Mouse (Mus musculus): ENCODE results near the gene Mgat1.

The Mgat1 gene

DNA sequence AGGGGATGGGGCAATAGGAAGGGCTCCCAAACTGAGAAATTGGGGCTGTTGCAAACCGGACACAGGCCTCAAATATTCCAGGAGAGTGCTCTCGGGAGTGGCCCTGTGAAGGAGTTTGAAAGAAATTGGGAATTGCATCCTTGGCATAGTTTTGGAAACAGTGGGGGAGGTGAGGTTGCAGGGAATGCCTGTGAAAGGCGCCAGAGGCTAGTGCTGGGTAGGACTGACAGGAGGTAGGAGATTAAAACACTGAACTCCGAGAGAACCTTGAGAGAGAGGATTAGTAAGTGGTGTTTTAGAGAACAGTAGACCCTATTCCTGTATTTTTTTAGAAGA is 572 bp downstream of the Mgat1 start:
- under 1% methylated on average over 4 of the region's 4 CpGs for WGBS

DNA sequence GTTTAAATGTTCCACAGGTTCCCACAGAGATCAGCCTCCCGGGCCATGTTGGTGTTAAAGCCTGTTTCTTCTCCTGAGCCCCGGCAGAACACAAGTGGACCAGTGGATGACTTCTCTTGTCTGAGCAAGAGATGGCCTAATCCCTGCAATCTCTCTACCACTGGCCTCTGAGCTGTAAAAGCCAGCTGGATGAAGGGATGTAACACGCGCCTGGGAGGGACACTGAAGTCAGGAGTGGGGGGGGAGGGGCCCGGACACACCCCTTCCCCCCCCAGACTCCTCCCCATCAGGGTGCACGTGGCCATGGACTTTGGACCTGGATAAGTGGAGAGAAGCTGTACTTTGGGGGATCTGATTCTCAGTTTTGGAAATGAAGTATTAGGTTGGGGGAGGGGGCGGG is 1.2 kb downstream of the Mgat1 start:
- WGBS, result 22% methylated on average over 7 of the region's 7 CpGs

DNA sequence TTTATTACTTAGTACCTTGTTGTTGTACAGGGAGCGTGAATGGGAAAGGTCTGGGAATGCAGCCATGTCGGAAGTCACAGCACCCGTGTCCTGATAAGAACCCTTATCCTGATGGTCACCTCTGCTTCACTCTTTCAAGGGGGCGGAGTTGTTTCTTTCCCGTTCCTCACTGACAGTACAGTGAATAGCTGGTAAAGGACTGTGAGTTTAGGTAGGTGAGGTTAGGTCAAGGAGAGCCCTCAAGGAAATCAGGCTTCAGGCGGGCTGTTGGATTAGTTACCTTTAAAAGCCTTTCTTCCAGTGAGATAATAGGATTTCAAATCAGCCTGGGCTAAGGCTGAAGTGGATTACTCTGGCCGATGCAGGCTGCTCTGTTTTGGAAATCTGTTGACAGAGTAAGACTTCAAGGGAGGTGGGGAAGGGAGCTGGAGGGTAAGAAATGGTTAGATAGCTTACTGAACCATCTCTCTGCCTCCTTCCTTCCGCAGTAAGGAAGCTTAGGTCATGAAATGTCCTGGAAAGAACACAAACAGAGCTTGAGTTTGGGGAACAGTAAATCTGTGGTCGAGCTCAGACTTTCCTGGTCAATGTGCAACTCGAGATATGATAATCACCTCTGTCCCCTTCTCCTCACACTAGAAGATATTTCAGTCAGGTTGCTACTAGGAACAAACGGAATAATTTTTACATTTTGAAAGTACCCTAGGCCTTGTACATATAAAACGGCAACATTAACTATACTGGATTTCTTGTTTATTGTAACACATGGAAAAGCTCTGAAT is 1.8 kb downstream of the Mgat1 start:
- WGBS, result 38% methylated on average over 12 of the region's 12 CpGs

DNA sequence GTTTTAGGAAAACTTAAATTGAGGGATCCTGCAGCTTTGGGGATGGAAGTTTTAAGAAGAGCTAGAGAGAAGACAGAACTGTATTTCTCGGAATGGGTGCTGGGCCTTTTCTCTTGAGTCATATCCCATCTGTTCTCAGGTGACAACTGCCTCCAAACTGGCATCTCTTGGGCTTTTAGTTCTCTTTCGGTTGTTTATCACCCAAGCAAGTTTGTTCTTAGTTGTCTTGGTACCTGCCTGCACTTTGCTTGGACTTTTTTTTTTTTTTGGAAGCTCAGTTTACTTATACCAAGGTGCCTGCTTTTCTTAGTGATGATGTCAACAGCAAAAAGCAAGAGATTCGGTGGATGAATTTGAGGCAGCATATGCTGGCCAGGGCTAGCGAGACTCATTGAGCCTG is 2.5 kb downstream of the Mgat1 start:
- WGBS, result 50% methylated on average over 4 of the region's 4 CpGs

DNA sequence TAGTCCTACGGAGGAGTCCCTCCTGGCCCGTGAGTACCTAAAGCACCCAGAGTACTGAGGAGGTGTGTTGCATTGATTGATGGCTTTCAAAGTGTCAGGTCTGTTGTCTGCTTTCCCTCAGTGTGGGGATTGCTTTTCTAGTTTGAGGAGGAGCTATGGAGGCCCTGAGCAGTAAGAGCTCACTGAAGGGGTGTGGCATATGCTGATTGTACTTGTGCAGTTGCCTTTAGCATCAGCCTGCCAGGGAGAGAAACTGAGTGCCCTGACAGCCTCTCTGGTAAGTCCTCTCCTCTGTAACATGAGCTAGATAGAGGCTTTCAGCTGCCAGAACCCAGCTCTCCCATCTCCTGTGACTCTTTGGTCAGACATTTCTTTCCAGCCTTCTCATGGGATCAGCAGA is 3.3 kb downstream of the Mgat1 start:
- WGBS, result 90% methylated on average over 2 of the region's 2 CpGs

DNA sequence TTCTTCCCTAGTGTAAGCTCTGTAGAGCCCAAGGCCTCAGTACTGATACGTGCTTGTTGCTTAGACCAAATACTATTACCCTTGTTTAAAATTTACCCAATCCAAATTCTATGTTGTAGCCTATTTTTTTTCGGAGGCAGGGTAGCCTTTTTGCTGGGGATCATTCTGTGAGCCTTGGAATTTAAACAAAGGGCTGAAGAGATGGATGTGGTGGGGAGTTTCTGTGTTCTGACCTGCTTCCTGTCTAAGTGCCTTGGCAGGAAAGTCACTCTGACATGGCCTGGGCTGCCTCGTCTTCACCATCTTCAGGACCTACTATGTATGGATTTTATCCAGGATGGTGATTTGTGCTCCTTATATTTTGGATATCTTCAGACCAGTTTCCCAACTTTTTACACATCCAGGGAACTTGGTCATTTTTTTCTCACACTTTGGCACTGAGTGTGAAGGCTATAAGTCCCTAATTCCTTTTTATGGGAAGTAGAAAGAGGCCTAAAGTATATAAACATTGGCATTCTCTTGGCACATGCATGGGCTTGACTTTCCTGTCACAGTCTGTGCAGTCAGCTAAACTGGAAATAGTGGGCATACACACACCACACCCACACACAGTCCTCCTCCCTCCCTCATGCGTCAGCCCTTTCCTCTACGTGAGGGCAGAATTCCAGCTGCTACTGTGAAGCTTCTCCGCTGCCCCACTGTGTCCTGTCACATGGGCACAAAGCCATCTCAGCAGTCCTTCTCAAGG is 4.4 kb downstream of the Mgat1 start:
- 43% methylated on average over 6 of the region's 6 CpGs for WGBS

DNA sequence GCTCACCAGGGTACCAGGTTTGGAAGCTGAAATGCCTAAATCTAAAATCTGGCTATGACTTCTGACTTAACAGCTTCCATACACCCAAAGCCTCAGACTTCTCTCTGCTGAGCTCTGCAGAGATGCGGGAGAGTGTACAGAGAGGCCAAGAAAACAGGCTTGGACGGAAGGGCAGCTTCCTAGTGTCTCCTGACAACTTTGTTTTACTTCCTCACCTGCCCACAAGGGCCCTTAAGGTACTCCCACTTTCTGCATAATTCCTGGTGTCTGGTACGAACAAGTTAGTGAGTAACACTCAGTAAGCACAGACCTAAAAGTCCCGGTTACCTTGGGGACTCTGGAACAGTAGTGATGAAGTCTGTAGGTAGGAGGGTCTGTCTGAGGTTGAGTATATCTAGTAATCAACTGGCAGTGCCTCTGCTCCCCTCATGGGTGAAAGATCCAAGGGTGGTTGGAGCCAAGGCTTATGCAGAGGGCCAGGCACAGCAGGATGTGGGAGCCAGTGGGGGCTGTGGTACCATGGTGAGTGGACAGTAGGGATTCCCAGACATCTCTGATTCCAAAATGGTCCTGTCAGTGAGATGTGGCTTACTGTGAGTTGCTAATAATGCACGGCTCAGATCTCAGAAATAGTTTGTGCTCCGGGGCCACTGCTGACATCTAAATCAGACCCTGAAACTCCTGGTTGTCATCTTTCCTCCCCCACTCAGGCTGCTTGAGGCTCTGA is 5.1 kb downstream of the Mgat1 start:
- 53% methylated on average over 6 of the region's 6 CpGs for WGBS

DNA sequence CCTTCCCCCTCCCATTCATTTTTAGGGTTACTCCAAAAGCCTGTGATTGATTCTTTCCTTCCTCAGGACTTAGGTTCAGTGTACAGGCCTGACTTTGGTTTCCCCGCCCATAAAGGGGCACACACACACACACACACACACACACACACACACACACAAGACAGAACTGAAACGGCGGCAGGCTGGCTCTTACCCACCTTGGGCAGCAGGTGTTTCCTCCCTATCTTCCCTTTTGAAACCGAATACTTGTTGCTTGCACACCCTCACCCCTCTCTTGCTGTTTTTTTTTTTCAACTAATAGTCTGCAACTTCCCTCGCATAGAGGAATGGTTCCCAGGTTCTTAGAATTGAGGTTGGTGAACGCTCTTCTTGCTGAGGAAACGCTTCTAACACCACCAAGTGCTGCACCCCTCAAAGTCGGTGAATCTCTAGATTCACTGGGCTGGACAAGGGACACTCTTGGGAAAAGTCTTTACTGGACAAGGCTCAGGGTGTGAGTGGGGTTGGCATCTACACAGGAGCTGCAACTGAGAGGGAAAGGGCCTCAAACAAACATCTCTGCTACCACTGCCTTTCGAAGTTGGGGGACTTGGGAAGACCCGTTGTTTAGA is 5.9 kb downstream of the Mgat1 start:
- WGBS, result 34% methylated on average over 10 of the region's 10 CpGs

DNA sequence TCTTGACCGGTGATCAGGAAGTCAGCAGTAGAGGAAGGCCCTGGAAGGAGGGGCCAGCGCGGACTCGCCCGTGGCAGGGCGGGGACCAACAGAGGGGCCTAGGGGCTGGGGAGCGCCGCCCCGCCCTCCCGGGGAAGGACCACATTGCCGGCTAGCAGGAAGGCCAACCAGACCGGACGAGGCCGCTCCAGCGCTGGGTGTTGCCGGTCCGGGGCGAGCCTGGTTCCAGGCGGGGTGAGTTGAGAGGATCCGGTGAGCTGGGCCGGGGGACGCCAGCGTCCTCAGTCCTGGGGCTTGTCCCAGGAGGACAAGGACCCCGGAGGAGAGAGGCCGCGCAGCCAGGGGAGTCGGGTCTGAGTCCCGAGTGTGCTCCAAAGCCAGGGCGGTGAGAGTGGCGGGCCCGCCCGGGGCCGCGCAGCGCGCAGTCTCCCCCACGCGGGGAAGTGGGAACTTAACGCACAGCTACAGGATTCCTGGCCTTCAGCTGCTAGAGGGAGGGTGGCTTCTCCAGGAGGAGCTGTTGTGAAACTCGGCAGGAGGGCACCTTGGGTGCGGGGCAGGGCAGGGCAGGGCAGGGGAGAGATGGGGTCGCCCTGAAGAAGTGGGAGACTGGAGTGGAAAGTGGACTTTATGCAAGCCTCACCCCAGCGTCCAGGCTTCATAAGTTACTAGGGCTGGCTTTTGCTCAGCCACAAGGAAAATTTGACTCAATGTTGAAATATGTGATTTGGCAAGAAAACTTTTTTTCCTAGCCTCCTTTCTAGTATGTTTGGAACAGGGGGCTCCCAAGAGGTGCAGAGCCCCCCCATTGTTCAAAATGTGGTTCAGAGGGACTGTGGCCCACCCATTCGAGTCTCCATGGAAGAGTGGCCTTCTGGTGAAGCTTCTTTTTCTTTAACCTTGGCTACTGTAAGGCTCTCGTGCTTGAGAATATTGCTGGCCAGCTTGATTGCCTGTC is 6.7 kb downstream of the Mgat1 start:
- 3% methylated on average over 45 of the region's 45 CpGs for WGBS

DNA sequence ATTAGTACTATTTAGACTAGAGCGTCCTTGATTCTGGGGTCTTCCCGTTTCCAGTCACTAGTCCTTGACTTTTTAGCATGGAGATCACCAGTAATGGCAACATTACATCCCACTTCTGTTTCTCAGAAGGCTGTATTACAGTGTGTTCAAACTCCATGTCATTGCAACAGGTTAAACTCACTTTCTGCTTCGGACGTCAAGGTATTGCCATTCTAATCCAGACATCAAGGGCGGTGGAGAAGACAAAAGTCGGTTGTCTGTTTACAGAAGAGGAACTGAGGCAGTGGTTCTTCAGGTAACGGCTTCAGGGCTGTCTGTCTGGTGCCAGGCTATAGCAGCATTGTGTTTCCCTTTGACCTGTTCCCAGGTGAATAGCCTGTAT is 7.4 kb downstream of the Mgat1 start:
- 69% methylated on average over 7 of the region's 7 CpGs for WGBS

DNA sequence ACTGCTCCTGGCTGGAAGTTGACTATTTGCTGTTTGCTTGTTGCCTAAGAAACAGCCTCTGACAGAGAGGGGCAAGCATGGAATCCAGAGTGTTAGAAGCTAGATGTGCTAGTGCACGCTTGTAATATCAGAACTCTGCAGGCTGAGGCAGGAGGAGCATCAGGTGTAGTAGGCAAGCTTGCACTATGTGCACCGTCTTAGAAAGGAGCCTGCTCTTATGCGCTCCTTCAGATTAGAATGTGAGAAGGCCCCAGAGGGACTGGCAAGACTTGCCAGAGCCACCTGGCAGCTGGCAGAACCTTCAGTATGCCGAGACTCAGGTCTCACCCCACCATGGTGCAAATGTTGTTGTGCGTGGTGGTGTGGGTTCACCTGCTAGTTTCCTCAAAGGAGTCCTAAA is 8.1 kb downstream of the Mgat1 start:
- WGBS, result 81% methylated on average over 5 of the region's 5 CpGs

DNA sequence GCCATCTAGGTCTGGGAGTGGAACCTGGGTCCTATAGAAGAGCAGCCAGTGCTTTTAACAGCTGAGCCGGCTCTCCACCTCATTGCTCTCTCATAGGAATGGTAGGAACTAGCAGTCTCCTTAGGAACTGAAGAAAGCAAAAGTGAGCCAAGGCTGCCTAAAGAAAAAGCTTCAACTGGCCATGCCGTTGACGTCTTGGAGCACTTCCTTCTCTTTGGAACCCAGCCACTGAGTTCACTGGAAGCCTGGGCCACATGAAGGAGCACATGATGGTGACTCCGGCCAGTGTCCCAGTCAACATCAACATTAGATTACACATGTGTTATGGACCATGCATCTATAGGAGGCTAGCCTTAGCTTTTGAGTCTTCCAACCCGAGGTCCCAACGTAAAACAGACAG is 9.0 kb downstream of the Mgat1 start:
- 73% methylated on average over 6 of the region's 6 CpGs for WGBS

DNA sequence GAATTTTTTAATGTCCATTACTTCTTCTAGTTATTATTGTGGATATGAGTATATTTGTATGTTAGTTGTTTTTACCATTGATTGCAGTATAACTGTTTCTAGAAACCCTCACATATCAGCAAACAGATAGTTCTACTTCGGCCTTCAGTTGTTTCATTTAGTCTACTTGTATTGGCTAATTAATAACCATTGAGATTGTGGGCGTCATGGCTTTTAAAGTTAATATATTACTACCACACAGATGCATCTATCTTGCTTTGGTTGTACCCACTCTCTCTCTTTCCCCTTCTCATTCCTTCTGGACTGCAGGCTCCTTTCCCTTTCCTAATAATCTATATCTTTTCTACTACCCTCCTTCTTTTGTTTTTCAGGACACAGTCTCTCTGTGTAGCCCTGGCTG is 15.3 kb downstream of the Mgat1 start:
- WGBS, result 97% methylated on average over 2 of the region's 2 CpGs

DNA sequence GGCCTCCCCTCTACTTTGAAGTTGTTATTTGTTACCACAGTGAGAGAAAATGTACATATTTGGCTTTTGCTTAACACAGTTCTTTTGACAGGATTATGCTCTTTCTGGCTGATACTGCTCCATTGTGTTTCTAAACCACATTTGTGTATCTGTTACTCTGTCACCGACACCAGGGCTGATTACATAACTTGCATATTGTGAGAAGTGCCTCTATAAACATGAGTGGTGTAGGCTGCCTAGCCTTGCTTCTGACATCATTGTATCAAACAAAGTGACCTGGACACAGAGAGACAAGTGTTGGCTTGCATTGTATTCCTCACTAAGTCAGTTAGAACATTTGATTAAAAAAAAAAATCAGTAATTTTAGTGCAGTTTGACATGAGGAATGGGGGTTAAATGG is 15.8 kb downstream of the Mgat1 start:
- WGBS, result 25% methylated on average over 1 of the region's 1 CpGs

DNA sequence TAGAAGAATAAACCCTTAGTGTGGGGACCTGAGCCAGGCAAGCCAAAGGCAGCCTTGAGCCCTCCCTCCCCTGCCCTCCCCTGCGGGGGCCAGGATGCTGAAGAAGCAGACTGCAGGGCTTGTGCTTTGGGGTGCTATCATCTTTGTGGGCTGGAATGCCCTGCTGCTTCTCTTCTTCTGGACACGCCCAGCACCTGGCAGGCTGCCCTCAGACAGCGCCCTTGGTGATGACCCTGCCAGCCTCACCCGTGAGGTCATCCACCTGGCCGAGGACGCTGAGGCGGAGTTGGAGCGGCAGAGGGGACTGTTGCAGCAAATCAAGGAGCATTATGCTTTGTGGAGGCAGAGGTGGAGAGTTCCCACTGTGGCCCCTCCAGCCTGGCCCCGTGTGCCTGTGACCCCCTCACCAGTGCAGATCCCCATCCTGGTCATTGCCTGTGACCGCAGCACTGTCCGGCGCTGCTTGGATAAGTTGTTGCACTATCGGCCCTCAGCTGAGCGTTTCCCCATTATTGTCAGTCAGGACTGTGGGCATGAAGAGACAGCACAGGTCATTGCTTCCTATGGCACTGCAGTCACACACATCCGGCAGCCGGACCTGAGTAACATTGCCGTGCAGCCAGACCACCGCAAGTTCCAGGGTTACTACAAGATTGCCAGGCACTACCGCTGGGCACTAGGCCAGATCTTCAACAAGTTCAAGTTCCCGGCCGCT is 16.8 kb downstream of the Mgat1 start:
- 88% methylated on average over 21 of the region's 21 CpGs for WGBS

DNA sequence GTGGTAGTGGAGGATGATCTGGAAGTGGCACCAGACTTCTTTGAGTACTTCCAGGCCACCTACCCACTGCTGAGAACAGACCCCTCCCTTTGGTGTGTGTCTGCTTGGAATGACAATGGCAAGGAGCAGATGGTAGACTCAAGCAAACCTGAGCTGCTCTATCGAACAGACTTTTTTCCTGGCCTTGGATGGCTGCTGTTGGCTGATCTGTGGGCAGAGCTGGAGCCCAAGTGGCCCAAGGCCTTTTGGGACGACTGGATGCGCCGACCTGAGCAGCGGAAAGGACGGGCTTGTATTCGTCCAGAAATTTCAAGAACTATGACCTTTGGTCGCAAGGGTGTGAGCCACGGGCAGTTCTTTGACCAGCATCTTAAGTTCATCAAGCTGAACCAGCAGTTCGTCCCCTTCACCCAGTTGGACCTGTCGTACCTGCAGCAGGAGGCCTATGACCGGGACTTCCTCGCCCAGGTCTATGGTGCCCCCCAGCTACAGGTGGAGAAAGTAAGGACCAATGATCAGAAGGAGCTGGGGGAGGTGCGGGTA is 17.4 kb downstream of the Mgat1 start:
- 92% methylated on average over 14 of the region's 14 CpGs for WGBS

DNA sequence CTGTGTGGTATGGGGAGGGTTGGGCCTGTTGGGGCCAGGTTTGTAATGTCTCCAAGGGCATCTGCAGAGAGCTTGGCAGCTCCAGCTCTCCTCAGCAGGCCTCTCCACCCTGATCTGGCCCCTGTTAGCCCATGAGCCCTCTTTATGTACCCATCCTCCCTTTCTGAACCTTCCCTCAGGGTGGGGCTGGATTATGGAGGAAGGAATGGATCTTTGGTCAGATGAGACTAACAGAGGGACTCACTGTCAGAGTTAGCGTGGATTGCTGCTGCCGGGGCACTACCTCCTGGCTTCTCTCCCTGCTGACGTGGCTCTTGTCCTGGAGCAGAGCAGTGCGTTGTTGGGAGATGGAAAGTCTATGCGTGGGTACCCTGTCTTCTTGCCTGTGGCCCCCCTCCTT is 18.3 kb downstream of the Mgat1 start:
- 75% methylated on average over 5 of the region's 5 CpGs for WGBS

DNA sequence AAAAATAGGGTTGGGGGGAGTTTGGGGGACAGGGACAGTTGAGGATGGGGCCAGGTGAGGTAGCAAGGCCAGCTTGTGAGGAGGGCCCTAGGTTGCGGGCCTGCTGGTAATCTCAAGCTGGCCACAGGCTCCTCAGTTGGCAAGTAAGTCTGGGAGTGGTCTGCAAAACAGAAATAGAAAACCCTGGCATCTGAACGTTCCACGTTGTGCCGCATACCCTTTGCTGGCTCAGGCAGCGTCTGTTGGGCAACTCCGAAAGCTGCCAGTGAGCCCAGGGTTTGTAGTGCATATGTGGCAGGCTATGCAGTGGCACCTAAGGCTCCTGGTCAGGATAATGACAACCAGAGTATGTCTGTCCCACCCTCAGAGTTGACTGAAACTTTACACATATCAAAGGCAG is 19.2 kb downstream of the Mgat1 start:
- WGBS, result 77% methylated on average over 6 of the region's 6 CpGs

DNA sequence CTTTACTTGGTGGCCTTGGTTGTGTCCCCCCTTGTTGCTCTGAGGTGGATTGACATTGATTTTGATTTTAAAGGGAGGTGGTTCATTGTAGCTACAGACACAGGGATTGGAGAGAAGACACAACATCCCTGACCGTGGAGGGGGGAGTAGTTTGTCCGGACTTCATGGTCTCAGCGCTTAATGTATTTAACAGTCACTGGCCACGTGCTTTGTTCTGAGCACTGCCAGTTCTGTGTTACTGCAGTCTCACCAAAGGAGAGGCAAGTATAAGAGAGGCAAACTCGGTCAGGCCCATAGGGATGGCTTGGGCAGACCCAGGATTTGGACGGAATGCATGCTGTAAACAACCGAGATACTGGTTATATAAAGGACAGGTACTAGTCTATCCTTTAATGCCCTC is 20.1 kb downstream of the Mgat1 start:
- 90% methylated on average over 7 of the region's 7 CpGs for WGBS

DNA sequence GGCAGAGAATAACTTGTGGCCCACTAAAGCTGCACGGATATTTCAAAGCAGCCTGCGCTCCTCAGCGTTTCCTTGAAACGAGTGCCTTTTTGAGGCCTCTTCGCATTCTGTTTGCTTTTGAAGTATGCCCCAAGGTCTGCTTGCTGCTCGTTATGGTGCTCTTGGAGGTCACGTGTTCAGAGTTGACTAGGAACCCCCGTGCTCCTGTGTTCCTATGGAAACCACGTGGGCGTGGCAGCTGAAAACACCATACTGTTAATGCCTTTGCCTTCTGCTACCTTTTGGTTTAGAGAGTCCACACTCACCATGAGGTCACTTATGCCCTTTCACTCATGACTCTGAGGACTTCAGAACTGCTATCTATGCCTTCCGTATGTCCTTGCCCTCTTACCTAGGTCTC is 20.6 kb downstream of the Mgat1 start:
- WGBS, result 67% methylated on average over 11 of the region's 11 CpGs

Measured in cerebral cortex, adult 2 months (tissue).